In the genomic region with DNA sequence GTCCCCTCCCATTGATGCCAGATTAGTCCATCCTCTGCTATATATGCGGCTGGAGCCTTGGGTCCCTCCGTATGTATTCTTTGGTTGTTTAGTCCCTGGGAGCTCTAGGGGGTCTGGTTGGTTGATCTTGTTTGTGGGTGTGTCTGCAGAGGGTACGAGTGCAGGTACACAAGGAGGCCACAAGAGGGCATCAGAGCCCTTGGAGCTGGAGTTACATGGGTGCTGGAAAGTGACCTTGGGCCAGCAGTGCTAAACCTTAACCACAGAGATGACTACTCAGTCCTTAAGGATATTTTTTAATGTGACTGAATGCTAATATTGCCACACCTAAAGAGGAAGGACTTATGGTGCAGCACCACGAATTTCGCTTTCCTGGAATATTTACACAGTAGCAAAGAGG, we compare ENCODE assay signal across 9 mouse cellular contexts. TPM values are rescaled to one million over a fixed set of nuclear protein-coding genes. Genes with fewer than 3 reads are reported as not detected.
DNase-seq lines count a peak whose midpoint lies in the region; ATAC-seq and TF ChIP-seq lines count a peak whose summit lies in the region.
"Had no signal": no experiment of that assay in that cellular context is flagged by ENCODE, and none has a peak within 500 bp of the region (broad histone marks: within the 10 kb centered on the region; RNA-seq: fewer than 3 reads in every experiment).

No protein-coding gene starts in this region.

- no peaks in the 10 kb centered on the region for H3K4me1 ChIP-seq in liver, adult 2 months (ENCODE audit: control insufficient read depth, insufficient read depth, low read length)
- H3K4me1 ChIP-seq in heart, embryonic 11.5 days (ENCODE audit: control insufficient read depth, insufficient read depth, low read length) = no peaks in the 10 kb centered on the region

- DNase-seq in liver, adult 2 months (ENCODE audit: extremely low read depth, low read depth, low spot score) = peak; percentile 20
- DNase-seq in liver = no peak
- peak; percentile 23 for DNase-seq in MEL-GATA-1-ER (ENCODE audit: extremely low read depth, low read depth)
- peak; percentile 38 for DNase-seq in embryo, embryonic 11 days
- peak; percentile 37 for DNase-seq in naive thymus-derived CD4-positive, alpha-beta T cell, adult 2 months (ENCODE audit: low read depth)
- DNase-seq in cerebellum, postnatal 4 days (ENCODE audit: low spot score in 2 of 2) = no peak
- no peak for DNase-seq in gastrocnemius, adult 18-20 months (ENCODE audit: low spot score)
- DNase-seq: heart, postnatal 14 days had no signal

- H3K9me3 ChIP-seq in heart, embryonic 11.5 days (replicated peaks; ENCODE audit: control insufficient read depth, low read length) = no peaks in the 10 kb centered on the region

- no peak overlapping the region for H3K4me2 ChIP-seq in heart, embryonic 11.5 days

- TF ChIP-seq POLR2A in liver, adult 2 months (IDR thresholded peaks at IDR 0.05; ENCODE audit: extremely low read depth, insufficient read depth, low read length) = no peak

- no peak overlapping the region for H3K4me3 ChIP-seq in liver, adult 2 months (ENCODE audit: insufficient read depth, low read depth, low read length)
- H3K4me3 ChIP-seq in heart, embryonic 11.5 days (ENCODE audit: low read depth, low read length) = no peak overlapping the region

- no peaks in the 10 kb centered on the region for H3K27me3 ChIP-seq in liver, adult 2 months (ENCODE audit: control insufficient read depth, insufficient read depth, low read length)
- no peaks in the 10 kb centered on the region for H3K27me3 ChIP-seq in heart, embryonic 11.5 days (ENCODE audit: control insufficient read depth, insufficient read depth, low read length)

- no peak overlapping the region for H3K9ac ChIP-seq in liver, adult 2 months (ENCODE audit: low read depth, low read length)
- no peak overlapping the region for H3K9ac ChIP-seq in heart, embryonic 11.5 days (ENCODE audit: low read depth, low read length)

- WGBS in liver, adult 2 months = 85% methylated on average over 5 of the region's 5 CpGs
- 66% methylated on average over 5 of the region's 5 CpGs for WGBS in heart, embryonic 11.5 days (ENCODE audit: insufficient replicate concordance)

- peak; percentile 85 for TF ChIP-seq CTCF in liver, adult 2 months (IDR thresholded peaks at IDR 0.05; ENCODE audit: low read depth, low read length)

- H3K79me2 ChIP-seq in liver, adult 2 months (ENCODE audit: control insufficient read depth, insufficient read depth, low read length) = no peaks in the 10 kb centered on the region

- H3K36me3 ChIP-seq in liver, adult 2 months (ENCODE audit: control insufficient read depth, insufficient read depth, low read length) = no peaks in the 10 kb centered on the region
- peaks cover 50% of the 10 kb centered on the region for H3K36me3 ChIP-seq in heart, embryonic 11.5 days (ENCODE audit: control insufficient read depth, insufficient read depth, low read length)

- H3K27ac ChIP-seq in liver, adult 2 months (replicated peaks; ENCODE audit: insufficient read depth, low read depth, low read length) = no peak overlapping the region
- no peak overlapping the region for H3K27ac ChIP-seq in heart, embryonic 11.5 days (ENCODE audit: low read depth, low read length)

- ATAC-seq in heart, embryonic 11.5 days (replicated peaks; ENCODE audit: insufficient number of reproducible peaks, low FRiP score, low TSS enrichment) = no peak

RNA-seq across cellular contexts. Expression of gene Rab20, which starts 47.8 kb away (rescaled TPM):
- 15.9 and 19.7 TPM in 2 replicates for total RNA-seq in liver, adult 2 months (2014; rRNA removed)
- 21.2 and 23.0 TPM in 2 replicates for polyA plus RNA-seq in liver, adult 2 months (2012; rRNA removed)
- 1 to 10 TPM; 2.5 to 4.6 TPM for total RNA-seq in gastrocnemius, adult 18-20 months (2021)
- 20.9 and 25.4 TPM in 2 replicates for polyA plus RNA-seq in heart, embryonic 11.5 days (2014; fragmentation: Nextera tagmentation; extraction: Ambion mirVana)

Comparison
In these comparisons a context has a peak if more than half of its experiments do, and no peak if none do; other contexts are left out.
1. DNase-seq: peak in liver, adult 2 months (single experiment), MEL-GATA-1-ER (single experiment), embryo, embryonic 11 days (single experiment) and naive thymus-derived CD4-positive, alpha-beta T cell, adult 2 months (single experiment); none in liver (single experiment), cerebellum, postnatal 4 days (0 of 2) and gastrocnemius, adult 18-20 months (single experiment).